ENCODE assay signal across 11 mouse cellular contexts in the genomic region with DNA sequence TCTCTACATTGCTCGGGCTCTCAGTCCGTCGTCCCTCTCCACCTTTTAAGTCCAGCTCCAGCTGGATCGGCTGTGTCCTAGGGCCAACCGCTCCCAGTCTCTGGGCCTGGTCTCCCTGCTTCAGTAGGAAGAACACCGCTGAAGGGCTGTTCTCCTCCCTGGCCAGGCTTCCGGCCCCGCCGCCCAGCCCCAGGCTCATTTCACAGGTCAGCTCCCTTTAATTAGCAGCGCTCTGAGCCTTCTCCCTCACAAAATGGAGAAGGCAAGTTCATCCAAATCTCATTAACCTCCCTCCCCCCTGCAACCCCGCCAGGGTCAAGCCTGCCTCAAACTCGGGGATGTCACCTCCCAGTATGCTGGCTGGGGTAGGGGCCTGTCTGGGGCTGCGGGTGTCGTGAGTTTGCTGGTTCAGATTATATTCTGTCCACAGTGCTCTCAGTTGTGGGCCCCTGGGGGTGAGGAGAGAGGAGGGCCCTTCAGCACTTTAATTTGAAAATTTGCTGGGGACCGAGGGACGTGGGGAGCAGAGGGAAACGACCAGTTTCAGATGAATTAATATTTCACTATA. TPM values are rescaled to one million over a fixed set of nuclear protein-coding genes. Genes with fewer than 3 reads are reported as not detected.
DNase-seq lines count a peak whose midpoint lies in the region; ATAC-seq and TF ChIP-seq lines count a peak whose summit lies in the region.
"Had no signal": no experiment of that assay in that cellular context is flagged by ENCODE, and none has a peak within 500 bp of the region (broad histone marks: within the 10 kb centered on the region; RNA-seq: fewer than 3 reads in every experiment).

No protein-coding gene starts in this region.

- H3K27ac ChIP-seq in forebrain, embryonic 11.5 days (ENCODE audit: low read depth, low read length) = no peak overlapping the region
- no peak overlapping the region for H3K27ac ChIP-seq in forebrain, postnatal 0 days (ENCODE audit: low read depth, low read length)
- H3K27ac ChIP-seq in midbrain, embryonic 12.5 days (replicated peaks) = peak overlapping the region; percentile 49
- no peak overlapping the region for H3K27ac ChIP-seq in midbrain, embryonic 16.5 days (ENCODE audit: low read length)
- H3K27ac ChIP-seq: heart, adult 2 months had no signal

- no peak overlapping the region for H3K4me3 ChIP-seq in forebrain, embryonic 11.5 days (ENCODE audit: low read depth, low read length)
- no peak overlapping the region for H3K4me3 ChIP-seq in forebrain, postnatal 0 days (ENCODE audit: low read depth, low read length)
- no peak overlapping the region for H3K4me3 ChIP-seq in midbrain, embryonic 12.5 days
- H3K4me3 ChIP-seq in midbrain, embryonic 16.5 days (ENCODE audit: low read depth, low read length) = no peak overlapping the region
- H3K4me3 ChIP-seq: heart, adult 2 months; megakaryocyte, embryonic 14.5 days had no signal

- peaks cover 11% of the 10 kb centered on the region for H3K27me3 ChIP-seq in forebrain, embryonic 11.5 days (ENCODE audit: control insufficient read depth, insufficient read depth, low read length)
- no peaks in the 10 kb centered on the region for H3K27me3 ChIP-seq in forebrain, postnatal 0 days (ENCODE audit: insufficient read depth, low read length)
- H3K27me3 ChIP-seq in midbrain, embryonic 12.5 days = peaks cover 12% of the 10 kb centered on the region; the same call in 1 of the 2 replicates
- H3K27me3 ChIP-seq in midbrain, embryonic 16.5 days (ENCODE audit: control insufficient read depth, insufficient read depth, low read depth, low read length) = no peaks in the 10 kb centered on the region

- no peak for TF ChIP-seq CTCF in forebrain, postnatal 0 days (IDR thresholded peaks at IDR 0.05; ENCODE audit: low read depth)

- H3K9me3 ChIP-seq in forebrain, embryonic 11.5 days (ENCODE audit: control insufficient read depth, low read length) = no peaks in the 10 kb centered on the region
- H3K9me3 ChIP-seq in forebrain, postnatal 0 days (ENCODE audit: low read length) = no peaks in the 10 kb centered on the region
- no peaks in the 10 kb centered on the region for H3K9me3 ChIP-seq in midbrain, embryonic 12.5 days
- no peaks in the 10 kb centered on the region for H3K9me3 ChIP-seq in midbrain, embryonic 16.5 days (replicated peaks; ENCODE audit: control insufficient read depth, low read length, poor library complexity, severe bottlenecking)

- WGBS in forebrain, embryonic 11.5 days = 10% methylated on average over 17 of the region's 17 CpGs
- WGBS in forebrain, postnatal 0 days = 16% methylated on average over 17 of the region's 17 CpGs
- 19% methylated on average over 17 of the region's 17 CpGs for WGBS in midbrain, embryonic 12.5 days
- 14% methylated on average over 17 of the region's 17 CpGs for WGBS in midbrain, embryonic 16.5 days

- peak; percentile 8; the same call in 1 of the 2 replicates for ATAC-seq in forebrain, embryonic 11.5 days (replicated peaks; ENCODE audit: low FRiP score)
- no peak for ATAC-seq in forebrain, postnatal 0 days
- ATAC-seq in midbrain, embryonic 12.5 days (ENCODE audit: low FRiP score, low read depth) = no peak
- no peak for ATAC-seq in midbrain, embryonic 16.5 days
- ATAC-seq: liver, postnatal 0 days had no signal

- no peaks in the 10 kb centered on the region for H3K36me3 ChIP-seq in forebrain, embryonic 11.5 days (ENCODE audit: control insufficient read depth, insufficient read depth, low read length)
- no peaks in the 10 kb centered on the region for H3K36me3 ChIP-seq in forebrain, postnatal 0 days (ENCODE audit: insufficient read depth)
- H3K36me3 ChIP-seq in midbrain, embryonic 12.5 days = no peaks in the 10 kb centered on the region
- H3K36me3 ChIP-seq in midbrain, embryonic 16.5 days (ENCODE audit: control insufficient read depth, insufficient read depth, low read length) = no peaks in the 10 kb centered on the region

- H3K9ac ChIP-seq in forebrain, embryonic 11.5 days (ENCODE audit: low read length) = peak overlapping the region; percentile 29
- no peak overlapping the region for H3K9ac ChIP-seq in forebrain, postnatal 0 days
- H3K9ac ChIP-seq in midbrain, embryonic 12.5 days (replicated peaks) = peak overlapping the region; percentile 24; the same call in 1 of the 2 replicates
- no peak overlapping the region for H3K9ac ChIP-seq in midbrain, embryonic 16.5 days (ENCODE audit: low read depth, low read length)
- H3K9ac ChIP-seq: liver, postnatal 0 days had no signal

- peaks cover 24% of the 10 kb centered on the region for H3K4me1 ChIP-seq in forebrain, embryonic 11.5 days (replicated peaks; ENCODE audit: control insufficient read depth, insufficient read depth, low read length)
- H3K4me1 ChIP-seq in forebrain, postnatal 0 days (ENCODE audit: insufficient read depth) = no peaks in the 10 kb centered on the region
- peaks cover 32% of the 10 kb centered on the region for H3K4me1 ChIP-seq in midbrain, embryonic 12.5 days
- H3K4me1 ChIP-seq in midbrain, embryonic 16.5 days (ENCODE audit: control insufficient read depth, insufficient read depth, low read length) = peaks cover 10% of the 10 kb centered on the region
- H3K4me1 ChIP-seq: megakaryocyte, embryonic 14.5 days had no signal

- peak overlapping the region; percentile 21; the same call in 1 of the 2 replicates for H3K4me2 ChIP-seq in forebrain, embryonic 11.5 days (ENCODE audit: low read depth, low read length, severe bottlenecking)
- no peak overlapping the region for H3K4me2 ChIP-seq in forebrain, postnatal 0 days (ENCODE audit: low read depth)
- peak overlapping the region; percentile 13; the same call in 1 of the 2 replicates for H3K4me2 ChIP-seq in midbrain, embryonic 12.5 days (replicated peaks)
- H3K4me2 ChIP-seq in midbrain, embryonic 16.5 days (ENCODE audit: low read length) = no peak overlapping the region

- peak; percentile 76 for DNase-seq in forebrain, embryonic 11.5 days (ENCODE audit: low spot score)
- no peak for DNase-seq in forebrain, postnatal 0 days
- DNase-seq in hindlimb bud, embryonic 11.5 days (ENCODE audit: extremely low spot score, low read depth, low spot score) = peak; percentile 6
- DNase-seq in retina, embryonic 14.5 days (ENCODE audit: low spot score) = peak; percentile 68
- DNase-seq in lung, adult 18-20 months = no peak
- DNase-seq in layer of hippocampus, adult 8-10 months (ENCODE audit: low spot score in 2 of 2) = no peak
- DNase-seq: heart, adult 2 months; liver, postnatal 0 days had no signal

RNA-seq across cellular contexts. Expression of gene Ctnnbl1, which starts 44.8 kb away (rescaled TPM):
- 98.3 and 110 TPM in 2 replicates for polyA plus RNA-seq in forebrain, embryonic 11.5 days (2014; fragmentation: Nextera tagmentation; extraction: Ambion mirVana)
- 43.8 and 49.9 TPM in 2 replicates for total RNA-seq in forebrain, postnatal 0 days (2014; rRNA removed)
- 48.2 and 49.5 TPM in 2 replicates for polyA plus RNA-seq in forebrain, postnatal 0 days (2015; fragmentation: Nextera tagmentation; extraction: Ambion mirVana)
- 89.1 and 94.2 TPM in 2 replicates for polyA plus RNA-seq in midbrain, embryonic 12.5 days (2016; fragmentation: Nextera tagmentation; extraction: Ambion mirVana)
- 62.7 and 63.6 TPM in 2 replicates for polyA plus RNA-seq in midbrain, embryonic 16.5 days (2015; fragmentation: Nextera tagmentation; extraction: Ambion mirVana)
- 10 to 100 TPM; 27.3 to 37.7 (median 29.8) TPM for total RNA-seq in layer of hippocampus, adult 8-10 months (2022)

Comparison
In these comparisons a context has a peak if more than half of its experiments do, and no peak if none do; other contexts are left out.
1. DNase-seq: peak in forebrain, embryonic 11.5 days (single experiment), hindlimb bud, embryonic 11.5 days (single experiment) and retina, embryonic 14.5 days (single experiment); none in forebrain, postnatal 0 days (single experiment), lung, adult 18-20 months (0 of 2) and layer of hippocampus, adult 8-10 months (0 of 2).
2. H3K4me2 ChIP-seq: peak in forebrain, embryonic 11.5 days (single experiment) and midbrain, embryonic 12.5 days (single experiment); none in forebrain, postnatal 0 days (single experiment) and midbrain, embryonic 16.5 days (single experiment).
3. H3K9ac ChIP-seq: peak in forebrain, embryonic 11.5 days (single experiment) and midbrain, embryonic 12.5 days (single experiment); none in forebrain, postnatal 0 days (single experiment) and midbrain, embryonic 16.5 days (single experiment).